Mouse (Mus musculus) c-Kit-negative CD71-positive TER-119-positive erythroid progenitor cells, embryonic 14.5 days (primary cell): Measurements from ENCODE around the gene Ugdh.
"Not testable (repeated sequence)": the region's sequence is repeated elsewhere in the genome, so short reads cannot be mapped to it uniquely, and the experiment has no call there.

Source experiments
- DNase-seq: peaks from one replicate; pipeline ENCODE4 v3.0.0-alpha.2; 2013; ENCODE audit warnings: low read depth, low spot score

Ugdh gene

DNA sequence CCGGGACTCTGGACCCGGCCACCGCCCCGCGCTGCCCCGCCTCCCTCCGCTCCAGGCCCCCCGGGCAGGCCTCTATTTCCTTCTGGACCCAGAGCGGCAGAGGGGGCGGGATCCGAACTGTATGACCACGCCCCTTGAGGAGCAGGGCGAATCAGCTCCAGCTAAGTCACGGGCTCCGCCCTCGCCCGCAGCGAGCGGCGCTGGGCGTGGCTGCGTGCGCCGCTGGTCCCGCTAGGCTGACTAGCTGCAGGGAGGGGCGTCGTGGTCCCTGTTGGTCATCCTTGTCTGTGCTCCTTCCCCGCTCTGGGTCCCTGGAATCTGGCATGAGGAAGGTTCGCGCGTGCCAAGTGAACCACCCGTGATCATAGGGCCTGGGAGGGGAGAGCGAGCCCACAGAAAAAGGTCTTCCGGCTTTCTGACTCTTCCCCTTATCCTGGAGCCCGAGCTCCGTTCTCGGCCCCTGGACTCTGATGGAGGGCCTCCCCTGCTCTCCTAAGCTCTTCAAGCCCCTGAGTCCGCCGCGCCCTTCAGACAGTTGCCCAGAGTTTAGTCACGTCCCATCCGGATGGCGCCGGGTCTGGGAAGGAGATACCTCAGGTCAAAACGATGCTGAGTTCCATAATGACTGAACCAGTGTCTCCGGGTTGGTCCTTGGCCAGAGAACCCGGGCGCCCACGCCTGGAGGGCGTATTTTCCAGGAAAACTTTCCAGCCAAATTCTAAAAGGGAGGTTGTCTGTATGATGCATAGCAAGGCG lies at the start of gene Ugdh:
Ugdh (minus strand) TSS at position 144 of the 756 bp plus-strand sequence.
- peak; percentile 94 for DNase-seq

GRCm38 (mm10) chr5:65482996-65483395 lies 47.2 kb upstream of the Ugdh start:
- no peak for DNase-seq

- DNase-seq = no peak
Measured at GRCm38 (mm10) chr5:65480511-65480910, 44.8 kb upstream of the Ugdh start.

- DNase-seq = no peak
Measured at GRCm38 (mm10) chr5:65479681-65480445, 44.1 kb upstream of the Ugdh start.

- DNase-seq = no peak
Measured at GRCm38 (mm10) chr5:65478224-65478623, 42.5 kb upstream of the Ugdh start.

DNA sequence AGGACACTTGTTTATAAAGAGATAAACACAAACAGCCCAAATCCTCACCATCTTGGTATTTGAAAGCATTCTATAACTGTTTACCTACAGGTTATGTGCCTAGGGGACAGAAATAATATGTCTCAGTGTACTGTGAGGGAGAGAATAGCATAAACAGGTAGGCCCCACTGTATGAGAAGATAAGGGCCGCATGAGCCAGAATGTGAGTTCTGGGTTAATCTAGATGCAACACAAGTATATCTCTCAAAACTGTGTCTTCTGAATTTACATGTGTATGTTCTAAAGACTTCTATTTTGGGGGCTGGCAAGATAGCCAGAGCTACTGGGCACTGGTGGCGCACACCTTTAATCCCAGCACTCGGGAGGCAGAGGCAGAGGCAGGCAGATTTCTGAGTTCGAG lies 41.0 kb upstream of the Ugdh start:
- DNase-seq = not testable (repeated sequence)

DNA sequence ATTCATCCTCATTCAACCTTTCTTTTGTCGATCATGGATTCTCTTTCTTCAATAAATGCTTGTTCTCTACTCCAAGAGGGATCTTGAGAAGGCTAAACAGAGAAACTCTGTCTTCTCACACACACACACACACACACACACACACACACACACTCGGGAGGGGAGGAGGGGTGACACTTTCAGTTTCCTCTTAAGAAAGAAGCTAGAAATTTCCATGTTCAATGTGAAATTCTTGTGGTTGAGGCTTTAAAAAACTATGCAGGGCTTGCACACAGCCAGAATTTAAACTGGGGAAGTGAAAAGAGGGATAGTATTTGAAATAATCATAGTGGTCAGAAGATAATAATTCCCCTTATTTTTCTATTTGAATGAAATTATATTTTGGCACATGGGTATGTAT lies 40.1 kb upstream of the Ugdh start:
- DNase-seq = no peak

DNA sequence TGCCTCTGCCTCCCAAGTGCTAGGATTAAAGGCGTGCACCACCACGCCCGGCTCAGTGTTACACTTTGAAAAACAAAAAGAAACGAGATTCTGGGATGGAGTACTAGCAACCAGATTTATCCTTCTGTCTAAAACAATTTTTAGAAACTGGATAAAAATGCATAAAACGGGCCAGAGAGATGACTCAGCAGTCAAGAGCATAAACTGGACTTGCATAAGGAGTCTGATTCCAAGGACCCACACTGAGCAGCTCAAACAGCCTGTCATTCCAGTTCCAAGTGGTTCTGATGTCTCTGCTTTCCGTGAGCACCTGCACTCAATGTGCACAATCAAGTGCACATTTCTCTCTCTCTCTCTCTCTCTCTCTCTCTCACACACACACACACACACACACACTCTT lies 34.0 kb upstream of the Ugdh start:
- no peak for DNase-seq

DNA sequence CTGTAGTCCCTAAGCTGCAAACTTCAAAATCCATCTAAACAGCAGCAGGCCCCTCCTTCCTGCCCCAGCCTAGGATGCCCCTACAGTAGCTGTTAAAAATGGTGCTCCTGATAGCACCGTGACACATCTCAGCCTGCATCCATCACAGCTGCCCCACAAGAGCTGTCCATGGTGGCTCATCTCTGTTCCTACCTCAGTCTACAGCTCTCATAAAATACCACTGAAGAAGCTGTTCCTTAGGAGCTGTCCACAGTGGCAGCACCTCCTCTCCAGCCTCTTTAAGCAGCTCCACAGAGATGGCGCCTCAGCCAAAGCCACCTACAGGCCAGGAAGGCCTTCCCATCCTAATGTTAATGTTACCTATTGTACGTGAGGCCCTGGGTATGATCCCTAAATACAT lies 31.2 kb upstream of the Ugdh start:
- DNase-seq = no peak

GRCm38 (mm10) chr5:65460361-65460760 lies 24.6 kb upstream of the Ugdh start:
- no peak for DNase-seq

DNA sequence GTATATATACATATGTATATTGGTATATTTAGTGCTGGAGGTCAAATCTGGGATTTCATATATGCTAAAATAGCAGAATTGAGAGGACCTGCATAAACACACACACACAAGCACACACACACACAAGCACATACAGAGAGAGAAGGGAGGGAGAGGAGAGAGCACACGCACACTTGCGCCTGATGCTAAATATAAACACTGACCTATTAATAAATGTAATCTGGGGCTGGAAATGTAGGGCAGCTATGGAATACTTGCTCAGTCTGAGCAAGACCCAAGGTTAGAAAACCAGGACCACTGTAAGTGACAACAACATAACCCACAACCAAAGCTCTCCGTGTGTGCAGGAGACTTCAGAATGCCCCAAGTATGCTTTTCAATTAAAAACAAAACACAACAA lies 23.7 kb upstream of the Ugdh start:
- DNase-seq = no peak

DNA sequence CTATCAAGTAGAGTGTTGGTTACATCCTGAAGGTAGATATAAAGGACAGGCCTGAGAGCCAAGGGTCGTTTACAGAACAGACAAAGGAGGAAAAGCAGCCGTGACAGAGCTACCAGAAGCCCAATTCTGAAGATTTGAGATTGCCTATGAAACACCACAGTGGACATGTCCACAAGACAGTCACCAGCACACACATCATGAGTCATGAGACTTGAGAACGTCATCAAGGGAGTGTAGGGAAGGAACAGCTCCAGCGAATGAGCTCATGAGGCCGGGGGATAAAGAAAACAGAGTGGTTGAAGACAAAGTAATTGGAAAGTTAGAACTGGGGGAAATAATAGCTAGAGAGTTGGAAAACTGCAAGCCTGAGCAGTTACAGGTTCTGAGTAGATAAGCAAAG lies 22.1 kb upstream of the Ugdh start:
- DNase-seq = no peak

DNA sequence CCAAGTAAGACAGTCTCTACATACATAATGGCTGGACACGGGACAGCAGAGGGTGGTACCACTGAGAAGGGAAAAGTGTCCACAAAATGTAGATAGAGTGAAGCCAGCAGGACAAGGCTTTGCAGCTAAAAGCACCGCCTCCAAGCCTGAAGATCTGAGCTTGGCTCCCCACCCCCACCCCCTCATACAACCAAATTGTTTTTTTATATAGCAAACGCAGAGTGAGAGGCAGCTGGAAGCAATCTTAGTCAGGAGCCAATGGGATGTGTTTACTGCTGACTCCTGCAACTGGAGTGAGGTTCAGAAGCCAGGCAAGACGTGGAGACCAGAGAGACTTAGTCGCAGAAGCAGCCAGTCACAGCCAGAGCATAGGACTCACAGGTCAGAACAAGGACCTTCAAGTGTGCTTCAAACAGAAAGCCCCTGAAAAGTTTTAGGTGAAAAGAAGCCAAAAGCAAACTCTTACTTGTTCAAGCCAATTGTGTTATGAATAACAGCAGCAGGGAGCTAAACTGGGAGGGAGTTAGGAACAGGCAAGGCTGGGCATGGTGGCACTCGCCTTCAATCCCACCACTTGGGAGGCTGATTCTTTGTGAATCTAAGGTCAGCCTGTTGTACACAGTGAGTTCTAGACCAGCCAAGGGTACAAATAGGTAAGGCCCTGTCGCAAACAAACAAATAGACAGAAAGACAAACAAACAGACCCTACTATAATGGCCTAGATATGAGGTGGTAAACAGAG lies 21.5 kb upstream of the Ugdh start:
- no peak for DNase-seq

- DNase-seq = no peak
Measured at GRCm38 (mm10) chr5:65454771-65455170, 19.0 kb upstream of the Ugdh start.

- no peak for DNase-seq
Measured at GRCm38 (mm10) chr5:65448941-65449340, 13.2 kb upstream of the Ugdh start.

DNA sequence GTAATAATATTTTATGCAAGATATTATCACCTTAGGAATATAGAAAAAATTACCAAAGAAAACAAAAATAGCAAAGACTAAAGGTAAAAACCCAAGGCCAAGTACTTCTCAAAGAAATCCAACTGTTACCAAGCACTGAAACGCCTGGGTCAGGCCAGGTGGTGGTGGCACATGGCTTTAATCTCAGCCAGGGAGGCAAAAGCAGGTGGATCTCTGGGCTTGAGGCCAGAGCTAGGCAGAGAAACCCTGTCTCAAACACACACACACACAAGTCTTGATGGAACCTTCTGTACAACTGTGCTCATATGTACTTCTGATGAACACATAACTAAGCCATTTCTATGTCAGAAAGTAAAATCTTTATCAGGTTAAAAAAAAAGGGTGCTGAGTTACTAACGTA lies 12.1 kb upstream of the Ugdh start:
- DNase-seq = no peak

DNA sequence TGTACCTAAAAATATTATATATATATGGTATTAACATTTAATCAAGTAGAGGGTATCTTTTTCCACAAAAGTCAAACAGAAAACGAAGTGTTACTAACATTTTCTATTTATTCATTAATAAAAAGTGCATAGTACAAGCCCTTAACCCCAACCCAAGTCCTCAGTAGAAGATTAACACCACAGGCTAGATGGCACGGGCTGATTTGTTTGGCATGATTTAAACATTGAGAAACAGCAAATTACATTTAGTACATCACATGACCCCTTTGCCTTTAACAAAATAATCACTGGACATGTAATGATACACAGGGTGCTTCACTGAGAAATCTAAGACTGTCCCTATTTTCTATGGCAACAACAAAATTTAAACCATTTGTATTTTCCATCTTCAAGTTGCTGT lies 11.0 kb upstream of the Ugdh start:
- DNase-seq = no peak

GRCm38 (mm10) chr5:65444981-65445380 lies 9.2 kb upstream of the Ugdh start:
- no peak for DNase-seq

DNA sequence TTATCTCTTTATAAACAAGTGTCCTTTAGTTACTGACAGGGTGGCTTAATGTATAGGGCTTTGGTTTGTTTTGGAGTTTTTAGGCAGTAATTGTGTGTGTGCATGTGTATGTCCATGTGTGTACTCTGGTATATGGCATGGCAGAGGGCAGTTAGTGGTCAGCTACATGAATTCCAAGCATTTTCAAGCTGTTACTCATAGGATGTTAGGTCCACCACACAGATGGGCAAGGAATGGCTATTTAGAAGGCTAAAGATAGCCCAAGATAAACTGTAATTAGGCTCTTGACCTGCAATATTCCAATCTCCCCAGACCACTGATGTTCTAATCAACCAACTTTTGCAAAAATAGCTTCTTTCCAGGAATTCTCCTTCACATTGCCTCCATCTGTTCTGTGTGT lies 2.3 kb upstream of the Ugdh start:
- no peak for DNase-seq

GRCm38 (mm10) chr5:65435363-65435805 lies 365 bp downstream of the Ugdh start:
- DNase-seq = no peak

- DNase-seq = no peak
Measured at GRCm38 (mm10) chr5:65434471-65435362, 1.0 kb downstream of the Ugdh start.
